Mouse (Mus musculus) lung, adult 2 months (tissue): ENCODE measurements at regions not wholly inside any gene's neighbourhood (a gene's known extent, or its start where the extent isn't known, plus 50 kb on each side); places are given as distances from the start of the nearest gene placed in this dataset.
A peak's percentile ranks its signal among the peaks of the same experiment; 100 is the strongest.

Experiments used
- DNase-seq: peaks from one replicate; pipeline ENCODE4 v3.0.0; 2022
- H3K4me1 ChIP-seq: fragments of 200-500 bp; 2 replicates; pipeline ENCODE4 v1.6.1; 2011; ENCODE audit warnings: low read length; ENCODE audit not compliant: control insufficient read depth, insufficient read depth
- H3K4me3 ChIP-seq: fragments of 200-500 bp; replicated peaks from 2 replicates; pipeline ENCODE3; 2011; ENCODE audit warnings: low read depth, mild to moderate bottlenecking, control low read depth, low read length; ENCODE audit errors: extremely low read depth
- CTCF ChIP-seq: fragments of 200-500 bp; IDR thresholded peaks from 2 replicates; pipeline ENCODE4 v1.5.1; 2011; ENCODE audit warnings: mild to moderate bottlenecking, low read length, control low read depth; ENCODE audit not compliant: insufficient read depth
- POLR2A ChIP-seq: fragments of 200-500 bp; IDR thresholded peaks from 2 replicates; pipeline ENCODE4 v1.6.1; 2011; ENCODE audit warnings: low read depth, mild to moderate bottlenecking, control low read depth, low read length, borderline replicate concordance; ENCODE audit errors: extremely low read depth
- WGBS: fragments of 180-500 bp; shearing (Covaris S2); methylation state at CpG from one replicate; pipeline ENCODE4 v1.1.7; 2018; 5-methylcytosine and 5-hydroxymethylcytosine counted together

DNA sequence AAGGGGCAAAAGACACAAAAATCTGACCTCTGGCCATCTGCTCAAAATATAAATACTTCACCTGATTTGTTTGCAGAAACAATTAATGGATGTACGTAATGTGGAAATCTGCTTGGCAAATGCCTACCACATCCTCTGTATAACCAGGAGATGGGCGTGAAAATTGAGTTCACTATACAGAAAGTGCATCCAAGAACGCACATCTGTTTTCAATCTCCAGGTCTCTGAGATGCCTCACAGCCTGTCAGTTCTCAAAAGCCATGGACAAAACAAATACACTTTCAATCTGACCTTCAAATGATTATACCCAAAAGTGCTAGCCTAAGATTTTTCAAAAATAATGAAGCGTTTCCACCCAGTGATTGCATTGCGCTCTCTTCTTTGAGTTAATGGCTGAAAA lies 293.6 kb upstream of the Gjb5 start:
- H3K4me1 ChIP-seq = no peaks in the 10 kb centered on the region
- TF ChIP-seq CTCF = no peak
- TF ChIP-seq POLR2A = no peak
- WGBS = 71% methylated on average over 5 of the region's 5 CpGs

DNA sequence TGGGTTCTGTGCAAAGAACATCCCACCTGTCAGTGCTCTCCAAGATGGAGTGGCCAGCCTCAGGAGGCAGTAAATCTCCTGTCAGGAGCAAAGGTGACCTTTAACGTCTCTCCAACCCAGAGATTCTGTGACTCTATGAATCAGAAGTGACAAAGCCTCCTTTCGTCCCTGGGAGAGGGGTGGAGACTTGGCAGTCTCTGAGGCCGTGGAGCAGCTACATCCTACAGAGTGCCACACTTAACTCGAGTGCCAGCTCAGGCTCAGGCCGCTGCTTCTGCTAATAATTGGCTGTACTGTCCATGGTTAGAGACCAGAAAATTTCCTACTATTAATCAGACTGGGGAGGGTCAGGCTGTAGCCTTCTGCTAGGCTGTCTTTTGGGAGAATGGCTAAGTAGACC lies 290.0 kb upstream of the Gjb5 start:
- no peak overlapping the region for H3K4me3 ChIP-seq
- H3K4me1 ChIP-seq = no peaks in the 10 kb centered on the region
- no peak for DNase-seq
- no peak for TF ChIP-seq POLR2A
- TF ChIP-seq CTCF = no peak
- 38% methylated on average over 5 of the region's 5 CpGs for WGBS

More for the DNA sequence above, 293.6 kb upstream of the Gjb5 start:
- DNase-seq = no peak
- no peak overlapping the region for H3K4me3 ChIP-seq

DNA sequence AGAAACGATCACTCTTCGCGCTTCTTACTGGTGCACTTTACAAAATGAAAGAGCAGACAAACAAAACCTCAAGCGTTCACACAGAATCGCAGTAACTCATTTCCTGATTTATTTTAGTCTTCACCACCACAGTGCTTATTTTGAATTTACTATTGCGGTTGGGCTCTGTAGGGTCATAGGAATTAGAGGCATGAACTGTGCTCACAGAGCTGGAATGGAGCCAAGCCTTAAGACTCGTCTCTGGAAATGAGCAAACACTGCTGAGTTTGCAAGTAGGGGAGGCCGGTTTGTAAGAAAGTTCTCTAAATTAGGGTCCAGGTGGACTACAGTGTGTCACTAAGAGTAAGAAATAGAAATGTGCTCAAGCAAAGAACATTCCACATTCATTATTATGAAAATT lies 289.2 kb upstream of the Gjb5 start:
- 31% methylated on average over 8 of the region's 8 CpGs for WGBS
- no peak overlapping the region for H3K4me3 ChIP-seq
- no peaks in the 10 kb centered on the region for H3K4me1 ChIP-seq
- DNase-seq = no peak
- TF ChIP-seq CTCF = no peak
- TF ChIP-seq POLR2A = no peak

DNA sequence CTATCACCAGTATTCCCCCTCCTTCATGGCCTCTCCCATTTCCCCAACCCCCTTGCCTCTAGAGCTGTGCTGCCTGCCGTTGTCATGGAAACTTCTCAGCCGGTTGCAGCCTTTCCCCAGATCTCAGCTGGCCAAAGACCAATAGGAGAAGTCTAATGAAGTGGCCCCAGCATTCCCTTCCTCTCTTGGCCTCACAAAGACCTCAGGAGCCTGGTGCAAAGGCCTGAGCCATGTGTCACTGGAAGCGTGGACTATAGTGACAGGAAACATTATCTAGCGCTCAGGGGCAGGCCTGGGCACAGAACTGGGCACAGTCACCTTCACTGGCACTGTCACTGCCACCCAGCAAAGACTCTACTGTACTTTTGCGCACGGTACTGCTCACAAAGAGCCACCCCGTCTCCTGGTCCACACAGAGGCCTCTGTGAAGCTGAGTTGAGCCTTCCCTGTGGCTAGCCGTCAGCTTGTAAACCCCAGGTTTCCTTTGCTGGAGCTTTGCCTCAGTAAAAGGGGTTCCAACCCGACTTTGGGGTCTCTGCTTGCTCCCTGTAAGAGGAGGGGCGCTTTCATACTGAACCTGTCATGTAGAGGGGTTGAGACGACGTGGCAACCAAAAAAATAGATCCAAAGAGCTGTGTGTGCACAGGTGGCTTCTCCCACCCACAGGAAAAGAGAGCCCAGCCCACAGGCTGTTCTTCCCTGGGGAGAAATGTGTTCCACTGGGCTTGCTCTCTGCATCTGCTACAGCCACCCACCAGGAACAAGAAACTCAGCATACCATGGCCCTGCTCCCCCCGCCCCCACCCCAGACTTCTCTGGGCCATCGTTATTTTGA lies 282.5 kb upstream of the Gjb5 start:
- no peaks in the 10 kb centered on the region for H3K4me1 ChIP-seq
- WGBS = 46% methylated on average over 14 of the region's 14 CpGs
- TF ChIP-seq POLR2A (no peak), CTCF (no peak)
- DNase-seq = no peak
- no peak overlapping the region for H3K4me3 ChIP-seq

DNA sequence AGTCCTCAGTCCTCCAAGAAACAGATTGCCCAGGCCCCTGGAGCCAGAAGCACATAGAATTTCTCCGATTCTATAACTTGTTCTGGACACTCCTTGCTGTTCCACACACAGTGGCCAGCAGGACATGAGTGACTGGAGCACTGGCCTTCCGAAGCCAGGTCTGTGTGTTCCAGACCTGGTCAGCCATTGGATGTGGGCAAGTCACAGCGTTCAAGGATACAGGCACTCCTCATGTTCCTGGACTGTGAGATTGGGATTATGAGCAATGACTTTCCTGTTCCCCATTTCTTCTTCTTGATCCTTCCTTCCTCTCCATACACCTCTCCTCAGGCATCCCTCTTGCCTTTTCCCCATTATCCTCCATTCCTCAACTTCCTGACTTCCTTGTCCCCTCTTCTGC lies 281.8 kb upstream of the Gjb5 start:
- DNase-seq = no peak
- Histone ChIP-seq H3K4me1 (no peaks in the 10 kb centered on the region), H3K4me3 (no peak overlapping the region)
- 83% methylated on average over 3 of the region's 3 CpGs for WGBS
- TF ChIP-seq POLR2A = no peak
- TF ChIP-seq CTCF = no peak

DNA sequence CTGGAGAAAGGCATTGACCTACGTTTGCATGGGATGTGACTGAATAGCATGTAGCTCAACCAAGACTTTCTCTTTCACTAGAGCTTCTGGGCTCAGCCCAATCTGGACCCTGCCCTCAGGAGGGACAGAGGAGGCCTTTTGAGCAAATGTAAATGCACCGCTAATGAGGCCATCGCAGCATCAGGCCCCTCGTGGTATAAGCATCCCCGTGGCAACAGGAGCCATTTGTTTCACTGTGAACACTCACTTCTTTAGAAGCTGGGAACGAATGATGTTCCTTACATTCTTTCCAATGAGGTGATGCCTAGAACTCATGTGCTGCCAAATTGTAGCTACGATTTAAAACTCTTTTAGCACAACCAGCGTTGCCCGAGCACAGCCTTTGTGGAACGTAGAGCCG lies 279.0 kb upstream of the Gjb5 start:
- no peak for DNase-seq
- Histone ChIP-seq H3K4me1 (no peaks in the 10 kb centered on the region), H3K4me3 (no peak overlapping the region)
- TF ChIP-seq CTCF = no peak
- no peak for TF ChIP-seq POLR2A
- WGBS = 52% methylated on average over 11 of the region's 11 CpGs

DNA sequence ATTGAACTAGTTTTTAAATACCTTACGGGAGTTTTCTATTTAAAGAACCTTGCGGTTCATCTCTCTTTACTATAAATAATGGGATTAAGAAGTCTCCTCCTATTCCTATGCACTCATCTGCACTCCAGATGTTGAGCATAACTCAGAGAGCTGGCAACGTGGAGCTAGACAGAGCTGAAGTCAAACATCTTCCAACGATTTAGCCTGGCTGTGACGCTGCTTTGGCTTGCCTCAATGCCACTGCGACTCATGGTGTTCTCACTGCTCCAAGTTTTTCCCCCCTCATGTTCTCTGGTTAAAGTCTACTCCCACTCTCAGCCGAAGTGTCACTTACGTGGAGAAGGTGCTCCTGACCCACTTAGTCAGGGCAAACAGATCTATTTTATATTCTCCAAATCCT lies 277.3 kb upstream of the Gjb5 start:
- TF ChIP-seq CTCF (no peak), POLR2A (no peak)
- no peaks in the 10 kb centered on the region for H3K4me1 ChIP-seq
- H3K4me3 ChIP-seq = no peak overlapping the region
- WGBS = 70% methylated on average over 8 of the region's 8 CpGs
- DNase-seq = no peak

DNA sequence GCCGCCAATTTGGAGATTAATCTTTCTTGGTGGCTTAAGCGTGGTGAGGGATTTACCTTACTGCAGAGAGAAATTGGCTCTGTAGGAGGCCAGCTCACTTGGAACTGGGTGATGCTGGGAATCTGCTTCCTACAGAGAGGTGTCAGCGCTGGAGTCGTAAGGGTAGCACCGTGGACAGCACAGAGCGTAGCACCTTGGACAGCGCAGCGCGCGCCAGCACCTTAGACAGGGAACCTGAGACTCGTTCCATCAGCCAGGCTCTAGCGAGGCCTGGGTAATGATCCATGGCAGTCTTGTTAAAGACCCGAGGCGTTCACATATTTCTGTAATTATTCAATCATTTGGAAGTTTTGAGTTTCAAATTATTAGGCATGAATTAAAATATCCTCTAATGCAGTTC lies 261.9 kb upstream of the Gjb5 start:
- H3K4me1 ChIP-seq = no peaks in the 10 kb centered on the region
- no peak for DNase-seq
- WGBS = 6% methylated on average over 14 of the region's 14 CpGs
- TF ChIP-seq CTCF = no peak
- no peak for TF ChIP-seq POLR2A
- no peak overlapping the region for H3K4me3 ChIP-seq

DNA sequence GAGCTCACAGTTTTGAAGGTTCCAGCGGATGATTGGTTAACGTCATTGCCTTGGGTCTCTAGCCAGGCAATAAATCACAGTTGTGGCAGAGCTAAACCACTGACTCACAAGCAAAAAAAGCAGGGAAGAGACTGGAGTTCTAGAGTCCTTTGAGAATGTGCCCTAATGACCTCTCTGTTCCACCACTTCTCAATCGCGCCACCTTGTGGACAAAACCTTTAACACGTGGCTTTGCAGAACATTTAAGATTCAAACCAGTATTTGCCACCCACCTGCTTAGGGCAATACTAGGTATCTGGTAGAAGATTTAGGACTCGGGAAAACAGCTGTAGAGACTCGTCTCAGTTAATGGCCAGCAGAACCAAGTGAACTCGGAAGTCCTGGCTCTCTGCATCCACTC lies 254.8 kb upstream of the Gjb5 start:
- 56% methylated on average over 8 of the region's 8 CpGs for WGBS
- H3K4me1 ChIP-seq = no peaks in the 10 kb centered on the region
- TF ChIP-seq POLR2A (no peak), CTCF (no peak)
- H3K4me3 ChIP-seq = no peak overlapping the region
- peak; percentile 36 for DNase-seq

DNA sequence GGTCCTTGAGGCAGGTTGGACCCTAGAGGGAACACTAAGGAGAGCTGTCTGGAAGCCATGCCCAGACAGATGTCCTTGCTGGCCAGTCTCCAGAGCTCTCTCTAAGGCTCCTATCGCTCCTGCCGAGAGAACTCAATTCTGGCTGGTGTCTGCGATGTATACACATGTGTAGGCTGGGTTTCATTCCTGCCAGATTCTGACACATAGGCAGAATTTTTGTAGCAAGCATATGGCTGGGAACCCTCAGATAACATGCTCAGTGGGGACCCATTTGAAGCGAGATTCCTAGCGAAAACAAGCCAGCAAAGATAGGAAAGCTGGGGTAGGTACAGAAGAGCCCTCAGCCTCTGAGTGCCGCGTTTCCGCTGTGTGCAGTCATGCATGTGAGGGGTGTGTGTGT lies 242.9 kb upstream of the Gjb5 start:
- no peaks in the 10 kb centered on the region for H3K4me1 ChIP-seq
- no peak overlapping the region for H3K4me3 ChIP-seq
- TF ChIP-seq POLR2A (no peak), CTCF (no peak)
- WGBS = 71% methylated on average over 8 of the region's 8 CpGs
- DNase-seq = no peak
